Mouse (Mus musculus) MEL (cell line): Measurements from ENCODE around the gene Spata2. TPM values are rescaled to one million over a fixed set of nuclear protein-coding genes. Genes with fewer than 3 reads are reported as not detected.

ENCODE experiments used
- DNase-seq: peaks from one replicate; pipeline ENCODE4 v3.0.0; 2011; ENCODE audit warnings: low read depth, low spot score
- H3K27ac ChIP-seq: 2 replicates; pipeline ENCODE4 v1.5.1; 2012; ENCODE audit warnings: low read depth, mild to moderate bottlenecking, control low read depth, low read length, moderate library complexity; ENCODE audit not compliant: control insufficient read depth
- H3K27me3 ChIP-seq, 2 experiments: fragments of 150-350 bp in 1 of 2; sonication (generic) in 1 of 2; 2 replicates each; pipeline ENCODE4 v1.6.1; 2012; ENCODE audit warnings: low read length in 2 of 2, mild to moderate bottlenecking in 2 of 2, improper control_type of control experiment in 1 of 2, moderate library complexity in 1 of 2; ENCODE audit not compliant: insufficient read depth in 2 of 2, control insufficient read depth in 1 of 2
- H3K36me3 ChIP-seq, 2 experiments: 2 replicates each; pipeline ENCODE4 v1.6.1; 2012 to 2014; ENCODE audit warnings: low read length in 2 of 2, improper control_type of control experiment in 1 of 2, inconsistent platforms in 1 of 2, mild to moderate bottlenecking in 1 of 2; ENCODE audit not compliant: insufficient read depth in 2 of 2, control insufficient read depth in 1 of 2
- H3K4me1 ChIP-seq, 2 experiments: fragments of 150-350 bp in 1 of 2; sonication (generic) in 1 of 2; 2 replicates each; pipeline ENCODE4 v1.6.1; 2012; ENCODE audit warnings: low read length in 2 of 2, improper control_type of control experiment in 1 of 2, mild to moderate bottlenecking in 1 of 2; ENCODE audit not compliant: insufficient read depth in 2 of 2, control insufficient read depth in 1 of 2
- H3K4me3 ChIP-seq, 2 experiments: fragments of 150-350 bp in 1 of 2; sonication (generic) in 1 of 2; 2 replicates each; pipeline ENCODE4 v1.5.1; 2012; ENCODE audit warnings: low read depth in 2 of 2, low read length in 2 of 2, mild to moderate bottlenecking in 2 of 2, moderate library complexity in 2 of 2, control low read depth in 1 of 2, improper control_type of control experiment in 1 of 2; ENCODE audit not compliant: control insufficient read depth in 1 of 2, insufficient read depth in 1 of 2
- H3K79me2 ChIP-seq: 2 replicates; pipeline ENCODE4 v1.6.1; 2012; ENCODE audit warnings: mild to moderate bottlenecking, low read length, moderate library complexity; ENCODE audit not compliant: control insufficient read depth, poor library complexity, insufficient read depth
- H3K9ac ChIP-seq: 2 replicates; pipeline ENCODE4 v1.6.1; 2012; ENCODE audit warnings: low read depth, mild to moderate bottlenecking, control low read depth, low read length, moderate library complexity; ENCODE audit not compliant: control insufficient read depth, poor library complexity, severe bottlenecking
- H3K9me3 ChIP-seq: fragments of 150-350 bp; sonication (generic); replicated peaks from 2 replicates; pipeline ENCODE4 v1.6.1; 2012; ENCODE audit warnings: mild to moderate bottlenecking, low read length, improper control_type of control experiment, moderate library complexity; ENCODE audit not compliant: insufficient read depth
- BHLHE40 ChIP-seq: IDR thresholded peaks from 2 replicates; pipeline ENCODE4 v1.6.1; 2012; ENCODE audit warnings: low read depth, mild to moderate bottlenecking, inconsistent platforms, low read length, improper control_type of control experiment, borderline replicate concordance
- CHD1 ChIP-seq: IDR thresholded peaks from 2 replicates; pipeline ENCODE4 v1.6.1; 2012; ENCODE audit warnings: low read depth, mild to moderate bottlenecking, inconsistent platforms, low read length, improper control_type of control experiment
- CHD2 ChIP-seq: IDR thresholded peaks from 2 replicates; pipeline ENCODE4 v1.6.1; 2011; ENCODE audit warnings: low read length, improper control_type of control experiment
- CTCF ChIP-seq, 3 experiments: IDR thresholded peaks in 2 of 3; conservative IDR thresholded peaks in 1 of 3; 2 replicates each; pipeline ENCODE4 v1.5.1; 2011 to 2012; ENCODE audit warnings: low read length in 3 of 3, low read depth in 2 of 3, mild to moderate bottlenecking in 2 of 3, improper control_type of control experiment in 1 of 3, inconsistent platforms in 1 of 3, mixed read lengths in 1 of 3, moderate library complexity in 1 of 3; ENCODE audit not compliant: control insufficient read depth in 1 of 3, insufficient read depth in 1 of 3, poor library complexity in 1 of 3, severe bottlenecking in 1 of 3
- ELF1 ChIP-seq: IDR thresholded peaks from 2 replicates; pipeline ENCODE4 v1.6.1; 2014; ENCODE audit warnings: low read depth, mild to moderate bottlenecking, inconsistent platforms, low read length, improper control_type of control experiment, moderate library complexity
- ETS1 ChIP-seq: IDR thresholded peaks from 2 replicates; pipeline ENCODE4 v1.6.1; 2012; ENCODE audit warnings: low read depth, mild to moderate bottlenecking, inconsistent platforms, low read length, improper control_type of control experiment, moderate library complexity
- GABPA ChIP-seq: IDR thresholded peaks from 2 replicates; pipeline ENCODE4 v1.6.1; 2012; ENCODE audit warnings: low read depth, mild to moderate bottlenecking, inconsistent platforms, low read length, improper control_type of control experiment, moderate library complexity
- GATA1 ChIP-seq: IDR thresholded peaks from 2 replicates; pipeline ENCODE4 v1.6.1; 2011; ENCODE audit warnings: low read depth, low read length, improper control_type of control experiment
- HCFC1 ChIP-seq: IDR thresholded peaks from 2 replicates; pipeline ENCODE4 v1.6.1; 2012; ENCODE audit warnings: low read depth, mild to moderate bottlenecking, inconsistent platforms, low read length, improper control_type of control experiment, moderate library complexity
- KAT2A ChIP-seq: conservative IDR thresholded peaks from 2 replicates; pipeline ENCODE4 v1.6.1; 2012; ENCODE audit warnings: low read depth, low read length, improper control_type of control experiment, inconsistent platforms
- MAFK ChIP-seq: IDR thresholded peaks from 2 replicates; pipeline ENCODE4 v1.6.1; 2011; ENCODE audit warnings: low read depth, mild to moderate bottlenecking, low read length, improper control_type of control experiment, borderline replicate concordance
- MAX ChIP-seq: IDR thresholded peaks from 2 replicates; pipeline ENCODE4 v1.6.1; 2011; ENCODE audit warnings: low read length, improper control_type of control experiment
- MAZ ChIP-seq: IDR thresholded peaks from 2 replicates; pipeline ENCODE4 v1.6.1; 2012; ENCODE audit warnings: low read depth, mild to moderate bottlenecking, inconsistent platforms, low read length, improper control_type of control experiment
- MEF2A ChIP-seq: IDR thresholded peaks from 2 replicates; pipeline ENCODE4 v1.6.1; 2014; ENCODE audit warnings: low read depth, mild to moderate bottlenecking, inconsistent platforms, low read length, improper control_type of control experiment; ENCODE audit not compliant: poor library complexity, insufficient replicate concordance, severe bottlenecking; ENCODE audit errors: extremely low read depth
- MXI1 ChIP-seq: IDR thresholded peaks from 2 replicates; pipeline ENCODE4 v1.6.1; 2011; ENCODE audit warnings: mild to moderate bottlenecking, low read depth, low read length, improper control_type of control experiment
- MYB ChIP-seq: IDR thresholded peaks from 2 replicates; pipeline ENCODE4 v1.6.1; 2011; ENCODE audit warnings: mild to moderate bottlenecking, low read depth, low read length, improper control_type of control experiment
- MYC ChIP-seq: IDR thresholded peaks from 2 replicates; pipeline ENCODE4 v1.6.1; 2011; ENCODE audit warnings: low read depth, mild to moderate bottlenecking, low read length, improper control_type of control experiment, moderate library complexity
- NRF1 ChIP-seq: IDR thresholded peaks from 2 replicates; pipeline ENCODE4 v1.6.1; 2014; ENCODE audit warnings: low read depth, mild to moderate bottlenecking, inconsistent platforms, low read length, improper control_type of control experiment, moderate library complexity; ENCODE audit not compliant: poor library complexity, insufficient read depth, severe bottlenecking
- POLR2A ChIP-seq, 2 experiments: IDR thresholded peaks; 2 replicates each; pipeline ENCODE4 v1.6.1; 2011 to 2012; ENCODE audit warnings: low read length in 2 of 2, mild to moderate bottlenecking in 2 of 2, control low read depth in 1 of 2, improper control_type of control experiment in 1 of 2, low read depth in 1 of 2, moderate library complexity in 1 of 2; ENCODE audit not compliant: control insufficient read depth in 1 of 2, insufficient read depth in 1 of 2, poor library complexity in 1 of 2
- POLR2AphosphoS2 ChIP-seq: IDR thresholded peaks from 2 replicates; pipeline ENCODE4 v1.6.1; 2011; ENCODE audit warnings: low read length, improper control_type of control experiment
- POLR2AphosphoS5 ChIP-seq: IDR thresholded peaks from 2 replicates; pipeline ENCODE4 v1.6.1; 2012; ENCODE audit warnings: low read depth, borderline replicate concordance, mild to moderate bottlenecking, inconsistent platforms, low read length, moderate library complexity, mixed read lengths
- RAD21 ChIP-seq: IDR thresholded peaks from 2 replicates; pipeline ENCODE4 v1.6.1; 2011; ENCODE audit warnings: mild to moderate bottlenecking, low read depth, low read length, improper control_type of control experiment
- RCOR1 ChIP-seq: IDR thresholded peaks from 2 replicates; pipeline ENCODE4 v1.6.1; 2012; ENCODE audit warnings: low read depth, mild to moderate bottlenecking, inconsistent platforms, low read length, improper control_type of control experiment
- SIN3A ChIP-seq: IDR thresholded peaks from 2 replicates; pipeline ENCODE4 v1.6.1; 2012; ENCODE audit warnings: low read length, improper control_type of control experiment, inconsistent platforms
- SMC3 ChIP-seq: IDR thresholded peaks from 2 replicates; pipeline ENCODE4 v1.6.1; 2011; ENCODE audit warnings: low read depth, low read length, improper control_type of control experiment
- TBP ChIP-seq: IDR thresholded peaks from 2 replicates; pipeline ENCODE4 v1.8.0; 2011; ENCODE audit warnings: low read depth, low read length, improper control_type of control experiment
- TCF12 ChIP-seq: IDR thresholded peaks from 2 replicates; pipeline ENCODE4 v1.6.1; 2014; ENCODE audit warnings: low read depth, mild to moderate bottlenecking, inconsistent platforms, low read length, improper control_type of control experiment, moderate library complexity
- UBTF ChIP-seq: IDR thresholded peaks from 2 replicates; pipeline ENCODE4 v1.6.1; 2012; ENCODE audit warnings: low read depth, mild to moderate bottlenecking, inconsistent platforms, low read length, improper control_type of control experiment, moderate library complexity, borderline replicate concordance; ENCODE audit not compliant: insufficient read depth
- USF1 ChIP-seq: IDR thresholded peaks from 2 replicates; pipeline ENCODE4 v1.6.1; 2014; ENCODE audit warnings: low read depth, mild to moderate bottlenecking, inconsistent platforms, low read length, improper control_type of control experiment, moderate library complexity
- USF2 ChIP-seq, 2 experiments: IDR thresholded peaks; 2 replicates each; pipeline ENCODE4 v1.6.1; 2011 to 2012; ENCODE audit warnings: improper control_type of control experiment in 2 of 2, low read length in 2 of 2, borderline replicate concordance in 1 of 2, inconsistent platforms in 1 of 2, low read depth in 1 of 2, mild to moderate bottlenecking in 1 of 2; ENCODE audit not compliant: insufficient read depth in 1 of 2
- ZC3H11A ChIP-seq: IDR thresholded peaks from 2 replicates; pipeline ENCODE4 v1.6.1; 2012; ENCODE audit warnings: low read depth, mild to moderate bottlenecking, inconsistent platforms, low read length, improper control_type of control experiment
- ZNF384 ChIP-seq: IDR thresholded peaks from 2 replicates; pipeline ENCODE4 v1.6.1; 2012; ENCODE audit warnings: low read depth, mild to moderate bottlenecking, inconsistent platforms, low read length, improper control_type of control experiment
- polyA plus RNA-seq, 2 experiments: library from polyadenylated mRNA; stranded (reverse) in 1 of 2; unstranded in 1 of 2; fragments of >175 nt in 1 of 2; fragments of >200 nt in 1 of 2; gene quantifications; 2 replicates each; pipeline versions ENCODE4 v1.2.1 to v1.2.4; 2012; ENCODE audit warnings: low replicate concordance in 2 of 2, low read depth in 1 of 2; ENCODE audit not compliant: insufficient read length in 2 of 2, insufficient read depth in 1 of 2, missing spikeins in 1 of 2
- total RNA-seq: library from RNA; depleted of rRNA; stranded (reverse); fragments of 300-350 nt; gene quantifications from 2 replicates; pipeline ENCODE4 v1.2.3, GENCODE M21; 2012

Spata2 gene
- total and polyA plus RNA-seq, 3 experiments, result 9.4 to 33.5 TPM; not detected in 1

DNA sequence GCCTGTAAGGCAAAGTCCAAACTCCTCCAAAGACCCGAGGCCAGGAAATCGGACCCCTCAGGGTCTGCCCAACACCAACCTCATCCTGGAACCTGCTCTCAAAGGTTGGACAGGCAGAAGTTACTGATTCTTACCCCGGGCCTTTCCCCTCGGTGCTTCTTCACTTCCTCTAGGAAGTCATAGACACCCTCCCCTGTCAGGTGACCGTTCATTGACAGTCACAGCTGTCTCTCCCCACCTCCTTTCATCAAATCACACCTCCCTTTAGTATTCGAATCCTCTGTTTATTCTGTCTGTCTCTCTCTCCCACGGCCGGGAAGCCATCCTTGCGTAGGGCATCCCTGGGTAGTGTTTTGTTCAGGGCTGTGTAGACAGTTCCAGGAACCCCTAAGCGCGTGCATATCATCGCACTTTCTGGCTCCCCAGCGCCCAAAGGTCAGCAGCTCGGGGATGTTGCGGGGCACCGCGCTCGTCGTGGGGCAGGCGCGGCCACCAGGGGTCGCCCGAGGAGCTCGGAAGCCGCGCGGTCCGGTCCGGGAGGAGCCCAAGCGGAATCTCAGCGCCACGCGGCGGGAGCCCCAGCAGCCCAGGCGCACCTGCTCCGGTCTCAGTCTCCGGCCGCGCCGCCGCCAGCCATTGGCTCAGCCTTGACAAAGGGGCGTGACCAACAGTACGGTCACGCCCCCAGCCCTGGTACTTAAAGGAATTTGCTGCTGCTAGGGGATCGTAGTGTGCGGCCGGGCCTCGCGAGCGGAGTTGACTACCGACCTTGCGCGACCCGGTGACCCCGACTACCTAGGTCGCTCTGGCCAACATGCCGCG lies 45.0 kb upstream of the Spata2 start, which contains the start of gene Snai1:
Snai1 (plus strand) TSS at position 720 of the 822 bp plus-strand sequence.
- DNase-seq, result peak; percentile 93
- Histone ChIP-seq H3K27me3 (no peaks in the 10 kb centered on the region), H3K4me3 (peak within 1 kb of the TSS; percentile 56 to 60), H3K9ac (peak within 1 kb of the TSS; percentile 63), H3K79me2 (no peaks in the 10 kb centered on the region; the same call in 1 of the 2 replicates), H3K4me1 (peaks cover 14 to 20% of the 10 kb centered on the region in 2 experiments), H3K36me3 (peaks cover 0 to 19% of the 10 kb centered on the region in 2 experiments; a peak in 2 of 4 replicates), H3K27ac (no peak within 1 kb of the TSS), H3K9me3 (no peaks in the 10 kb centered on the region)
- TF ChIP-seq USF1 (peak; percentile 86), MAZ (no peak), NRF1 (peak; percentile 46; the same call in 1 of the 2 replicates), TCF12 (no peak), TBP (peak; percentile 53; the same call in 1 of the 2 replicates), CHD1 (no peak), MAX (peak; percentile 63; the same call in 1 of the 2 replicates), BHLHE40 (peak; percentile 34; the same call in 1 of the 2 replicates), HCFC1 (peak; percentile 51; the same call in 1 of the 2 replicates), UBTF (no peak), GATA1 (no peak), POLR2AphosphoS5 (no peak), MYB (no peak), KAT2A (no peak), RCOR1 (no peak; the same call in 1 of the 2 replicates), MAFK (no peak), USF2 (IDR thresholded peaks at IDR 0.05; ENCODE audit: borderline replicate concordance in 1 of 2, insufficient read depth in 1 of 2, low read depth in 1 of 2, low read length in 2 of 2) (no peak), GABPA (no peak), ZNF384 (no peak), SIN3A (peak; percentile 84; the same call in 1 of the 2 replicates), ZC3H11A (no peak), POLR2AphosphoS2 (no peak), MYC (peak; percentile 35), ELF1 (peak; percentile 46; the same call in 1 of the 2 replicates), ETS1 (peak; percentile 44), MEF2A (no peak), CTCF (IDR thresholded peaks at IDR 0.05 in 2 of 3, conservative IDR thresholded peaks at IDR 0.05 in 1 of 3; ENCODE audit: control insufficient read depth in 1 of 3, insufficient read depth in 1 of 3, low read depth in 2 of 3, low read length in 3 of 3, poor library complexity in 1 of 3, severe bottlenecking in 1 of 3) (peak in 2 of 3 experiments; percentile 61 to 83; a peak in 5 of 6 replicates), RAD21 (peak; percentile 37), CHD2 (no peak), POLR2A (IDR thresholded peaks at IDR 0.05; ENCODE audit: control insufficient read depth in 1 of 2, insufficient read depth in 1 of 2, low read depth in 1 of 2, low read length in 2 of 2, poor library complexity in 1 of 2) (peak; percentile 23 to 53; a peak in 2 of 4 replicates), MXI1 (peak; percentile 76; the same call in 1 of the 2 replicates), SMC3 (peak; percentile 57)
